Mouse (Mus musculus): ENCODE results near the gene Gm27027.

- no peak for TF ChIP-seq CTCF (IDR thresholded peaks at IDR 0.05; ENCODE audit: extremely low read depth, insufficient read depth, low read length)
- no peak for TF ChIP-seq POLR2A (IDR thresholded peaks at IDR 0.05; ENCODE audit: extremely low read depth, insufficient read depth, low read length)
Measured at GRCm38 (mm10) chr2:93982457-93983235, 13.5 kb downstream of the Gm27027 start.

All from cortical plate, adult 2 months (tissue).